Mouse (Mus musculus) testis, adult 2 months (tissue): ENCODE measurements around the gene Rap1gap2. TPM values are rescaled to one million over a fixed set of nuclear protein-coding genes. Genes with fewer than 3 reads are reported as not detected.

Experiments
- H3K27ac ChIP-seq: fragments of 200-500 bp; 2 replicates; pipeline ENCODE4 v1.5.1; 2012; ENCODE audit warnings: low read depth, low read length; ENCODE audit not compliant: control insufficient read depth, insufficient read depth
- H3K27me3 ChIP-seq: fragments of 200-500 bp; 2 replicates; pipeline ENCODE4 v1.6.1; 2012; ENCODE audit warnings: mild to moderate bottlenecking, low read length, moderate library complexity; ENCODE audit not compliant: control insufficient read depth, insufficient read depth
- H3K36me3 ChIP-seq: fragments of 200-500 bp; 2 replicates; pipeline ENCODE4 v1.6.1; 2012; ENCODE audit warnings: mild to moderate bottlenecking, low read length; ENCODE audit not compliant: control insufficient read depth, insufficient read depth
- H3K4me1 ChIP-seq: fragments of 200-500 bp; 2 replicates; pipeline ENCODE4 v1.6.1; 2012; ENCODE audit warnings: low read length; ENCODE audit not compliant: control insufficient read depth, insufficient read depth
- H3K4me3 ChIP-seq: fragments of 200-500 bp; 2 replicates; pipeline ENCODE4 v1.5.1; 2012; ENCODE audit warnings: low read depth, mild to moderate bottlenecking, low read length, moderate library complexity, mixed read lengths; ENCODE audit not compliant: control insufficient read depth
- CTCF ChIP-seq: fragments of 200-500 bp; IDR thresholded peaks from 2 replicates; pipeline ENCODE4 v1.5.1; 2012; ENCODE audit warnings: low read depth, mild to moderate bottlenecking, inconsistent platforms, low read length, moderate library complexity; ENCODE audit not compliant: control insufficient read depth, insufficient read depth, insufficient replicate concordance
- POLR2A ChIP-seq: fragments of 200-500 bp; IDR thresholded peaks from 2 replicates; pipeline ENCODE4 v1.6.1; 2012; ENCODE audit warnings: low read depth, mild to moderate bottlenecking, inconsistent platforms, low read length, moderate library complexity; ENCODE audit not compliant: control insufficient read depth
- polyA plus RNA-seq: library from polyadenylated mRNA; depleted of rRNA; stranded (reverse); fragments of >200 nt; gene quantifications from 2 replicates; pipeline ENCODE4 v1.2.3, GENCODE M21; 2012

The Rap1gap2 gene
- polyA plus RNA-seq, 1 experiment: 3.4 TPM

DNA sequence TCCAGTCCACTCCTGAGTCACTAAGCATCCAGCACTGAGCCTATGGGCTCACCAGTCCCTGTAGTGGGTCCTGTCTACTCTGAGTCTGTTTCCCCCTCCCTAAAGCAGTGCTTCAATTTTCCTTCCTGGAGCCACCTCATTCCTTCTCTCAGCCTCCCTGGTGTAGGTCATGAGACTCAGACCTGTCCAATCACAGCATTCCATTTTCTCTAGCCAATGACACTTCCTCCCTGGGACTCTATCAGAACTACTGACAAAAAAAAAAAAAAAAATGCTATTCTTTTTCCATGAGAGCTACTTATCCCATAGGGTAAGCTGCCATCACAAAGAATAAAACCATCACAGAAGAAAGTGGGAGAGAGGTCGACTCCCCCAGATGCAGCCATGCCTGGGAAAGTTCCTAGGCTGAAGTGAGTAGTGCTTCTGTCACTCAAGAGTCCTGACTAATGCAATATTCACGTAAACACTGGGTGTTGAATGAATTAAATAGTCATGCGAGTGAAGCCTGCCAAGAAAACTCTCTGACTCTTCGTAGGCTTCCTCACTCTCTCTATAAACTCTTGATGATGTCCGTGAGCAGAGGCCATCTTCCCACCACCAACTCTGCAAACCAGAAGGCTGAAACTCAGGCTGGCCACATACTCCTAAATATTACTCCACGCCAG lies 127.4 kb downstream of the Rap1gap2 start:
- no peaks in the 10 kb centered on the region for H3K36me3 ChIP-seq
- H3K27me3 ChIP-seq: no peaks in the 10 kb centered on the region
- H3K4me3 ChIP-seq: no peak overlapping the region
- H3K4me1 ChIP-seq: no peaks in the 10 kb centered on the region
- no peak for TF ChIP-seq CTCF
- no peak overlapping the region for H3K27ac ChIP-seq

DNA sequence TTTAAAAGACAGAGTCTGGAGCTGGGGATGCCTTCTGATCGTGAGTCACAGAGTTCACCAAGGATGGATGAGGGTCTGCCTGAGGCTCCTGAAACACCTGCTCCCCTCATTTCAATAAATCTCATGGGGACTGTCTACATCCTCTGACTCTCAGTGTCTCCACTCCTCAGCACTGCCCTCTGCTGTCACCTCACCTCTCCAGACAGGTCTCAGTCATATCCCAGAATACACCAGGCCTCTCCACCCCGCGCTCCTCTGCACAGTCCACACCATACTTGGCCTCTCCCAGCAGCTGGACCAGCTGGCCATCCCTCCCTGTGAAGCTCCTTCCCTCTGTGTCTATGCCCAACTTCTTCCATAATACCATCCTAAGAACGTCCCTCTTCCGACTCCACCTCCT lies 128.9 kb downstream of the Rap1gap2 start:
- Histone ChIP-seq H3K4me1 (no peaks in the 10 kb centered on the region), H3K27me3 (no peaks in the 10 kb centered on the region), H3K27ac (no peak overlapping the region), H3K36me3 (no peaks in the 10 kb centered on the region), H3K4me3 (no peak overlapping the region)
- TF ChIP-seq POLR2A (no peak), CTCF (no peak)

DNA sequence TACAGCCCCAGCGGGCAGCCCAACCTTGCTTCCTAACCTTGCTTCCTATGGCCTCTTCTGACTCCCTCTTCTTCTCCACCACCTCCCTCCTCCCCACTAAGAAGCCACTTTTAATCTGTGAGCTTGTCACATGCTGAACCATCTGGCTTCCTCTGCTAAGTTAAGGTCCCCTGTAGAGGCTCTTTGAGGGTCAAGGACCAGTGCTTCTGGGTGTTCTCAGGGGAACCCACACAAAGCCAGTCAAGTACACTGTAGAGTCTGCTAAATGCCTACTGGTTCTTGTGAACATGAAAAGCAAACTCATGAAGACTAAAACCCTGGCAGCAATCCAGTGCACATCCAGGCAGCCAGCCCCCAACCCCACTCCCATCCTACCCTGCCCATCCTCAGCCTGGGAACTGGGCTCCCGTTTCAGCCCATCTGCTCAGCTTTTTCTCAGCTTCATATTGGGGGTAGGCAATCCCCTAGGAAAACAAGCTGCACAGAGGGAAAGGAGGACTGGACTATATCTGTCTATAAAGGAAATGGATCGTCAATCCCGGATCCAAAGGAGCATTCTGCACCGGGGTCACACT lies 130.9 kb downstream of the Rap1gap2 start:
- Histone ChIP-seq H3K27ac (no peak overlapping the region), H3K4me3 (peak overlapping the region; percentile 70), H3K27me3 (no peaks in the 10 kb centered on the region), H3K4me1 (no peaks in the 10 kb centered on the region; the same call in 1 of the 2 replicates), H3K36me3 (no peaks in the 10 kb centered on the region)
- TF ChIP-seq POLR2A (no peak), CTCF (no peak)

DNA sequence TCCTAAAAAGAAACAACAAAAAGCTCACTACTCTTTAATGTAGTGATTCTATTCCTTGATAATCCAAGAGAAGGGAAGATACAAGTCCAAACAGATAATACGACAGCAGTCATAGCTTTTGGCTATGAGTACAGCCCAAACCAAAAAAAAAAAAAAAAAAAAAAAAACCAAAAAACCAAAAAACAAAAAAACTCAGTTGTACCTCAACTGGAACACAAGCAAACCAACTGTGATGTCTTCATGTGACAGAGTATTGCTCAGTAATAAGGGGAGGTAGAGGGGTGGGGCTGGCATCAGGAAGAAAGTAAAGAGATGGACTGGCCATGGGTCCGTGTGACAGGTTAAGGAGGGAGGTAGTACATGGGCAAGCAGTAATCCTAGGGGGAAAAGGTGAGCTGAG lies 131.8 kb downstream of the Rap1gap2 start:
- TF ChIP-seq CTCF (no peak), POLR2A (no peak)
- Histone ChIP-seq H3K36me3 (no peaks in the 10 kb centered on the region), H3K27ac (no peak overlapping the region), H3K27me3 (no peaks in the 10 kb centered on the region), H3K4me3 (peak overlapping the region; percentile 70), H3K4me1 (no peaks in the 10 kb centered on the region; the same call in 1 of the 2 replicates)

DNA sequence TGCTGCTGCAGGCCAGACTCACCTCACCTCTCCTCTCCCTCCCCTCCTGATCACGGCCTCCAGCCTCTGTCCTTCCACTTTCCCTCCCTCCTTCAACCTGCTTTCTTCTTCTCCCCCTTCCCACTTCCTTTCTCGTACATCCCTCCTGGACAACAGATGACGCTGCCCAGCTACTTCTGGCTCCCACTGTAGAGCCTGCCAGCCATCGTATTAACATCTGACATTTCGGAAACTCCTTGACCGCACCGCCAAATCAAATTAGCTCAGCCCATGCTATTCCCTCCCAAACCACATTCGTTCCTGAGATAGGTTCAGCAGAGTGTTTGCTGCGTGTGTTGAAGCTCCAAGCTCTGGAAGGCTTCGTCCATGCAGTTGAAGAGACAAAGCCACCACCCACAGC lies 138.0 kb downstream of the Rap1gap2 start:
- H3K4me3 ChIP-seq: no peak overlapping the region
- TF ChIP-seq CTCF (no peak), POLR2A (no peak)
- H3K27me3 ChIP-seq: no peaks in the 10 kb centered on the region
- H3K36me3 ChIP-seq: no peaks in the 10 kb centered on the region
- H3K27ac ChIP-seq: no peak overlapping the region
- H3K4me1 ChIP-seq: no peaks in the 10 kb centered on the region; the same call in 1 of the 2 replicates

DNA sequence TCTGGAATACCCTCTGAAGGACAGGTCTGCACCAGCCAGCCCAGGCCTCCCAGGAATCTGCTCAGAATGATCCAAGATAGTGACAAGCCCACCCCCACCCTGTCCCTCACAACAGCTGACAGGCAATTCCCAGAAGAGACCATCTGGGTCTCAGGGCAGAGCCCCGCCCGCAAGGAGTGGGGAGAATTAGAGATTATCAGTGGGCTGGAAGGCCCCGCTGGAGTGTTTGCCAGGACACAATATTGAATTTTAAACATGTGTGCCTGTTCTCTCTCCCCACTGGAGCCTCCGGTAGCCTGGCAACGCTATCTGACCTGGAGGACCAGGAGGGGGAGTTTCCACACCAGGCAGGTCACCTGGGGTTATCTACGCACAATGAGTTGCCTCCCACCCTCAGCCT lies 142.5 kb downstream of the Rap1gap2 start:
- H3K36me3 ChIP-seq: no peaks in the 10 kb centered on the region
- no peaks in the 10 kb centered on the region for H3K27me3 ChIP-seq
- TF ChIP-seq POLR2A (no peak), CTCF (no peak)
- H3K4me3 ChIP-seq: no peak overlapping the region
- H3K4me1 ChIP-seq: no peaks in the 10 kb centered on the region
- no peak overlapping the region for H3K27ac ChIP-seq

DNA sequence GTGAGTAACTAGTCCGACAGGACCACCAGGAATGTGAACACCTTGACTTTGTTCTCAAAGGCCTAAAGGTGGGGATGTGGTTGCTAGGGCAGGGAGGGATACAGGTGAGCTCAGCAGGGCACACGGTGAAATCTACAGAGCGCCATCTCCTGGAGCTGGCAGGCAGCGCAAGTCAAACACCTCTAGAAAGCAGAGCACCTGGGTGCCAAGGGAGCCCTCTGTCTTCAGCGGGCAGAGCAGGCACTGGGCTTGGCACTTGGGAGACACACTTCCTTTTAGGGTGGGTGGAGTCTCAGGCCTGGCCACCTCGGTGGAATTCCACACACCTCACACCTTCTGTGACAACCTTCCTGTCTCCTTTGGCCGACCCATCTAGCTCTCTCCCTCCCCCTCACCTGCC lies 145.0 kb downstream of the Rap1gap2 start:
- H3K27me3 ChIP-seq: no peaks in the 10 kb centered on the region
- H3K36me3 ChIP-seq: no peaks in the 10 kb centered on the region
- TF ChIP-seq POLR2A (no peak), CTCF (peak; percentile 65; the same call in 1 of the 2 replicates)
- H3K4me1 ChIP-seq: no peaks in the 10 kb centered on the region
- H3K27ac ChIP-seq: no peak overlapping the region
- H3K4me3 ChIP-seq: no peak overlapping the region
